ENCODE assay signal across 11 mouse cellular contexts in genomic region chrX:109191436-109191835, GRCm38 (mm10). TPM values are rescaled to one million over a fixed set of nuclear protein-coding genes. Genes with fewer than 3 reads are reported as not detected.
DNase-seq lines count a peak whose midpoint lies in the region; ATAC-seq and TF ChIP-seq lines count a peak whose summit lies in the region.
"Had no signal": no experiment of that assay in that cellular context is flagged by ENCODE, and none has a peak within 500 bp of the region (broad histone marks: within the 10 kb centered on the region; RNA-seq: fewer than 3 reads in every experiment).

No protein-coding gene starts in this region.

- H3K27me3 ChIP-seq in heart, embryonic 13.5 days (replicated peaks): no peaks in the 10 kb centered on the region
- H3K27me3 ChIP-seq in liver, embryonic 15.5 days: no peaks in the 10 kb centered on the region
- H3K27me3 ChIP-seq: limb, embryonic 12.5 days had no signal

- 40% methylated on average over 4 of the region's 4 CpGs for WGBS in lung, adult 2 months
- WGBS in heart, embryonic 13.5 days: 50% methylated on average over 4 of the region's 4 CpGs
- 24% methylated on average over 4 of the region's 4 CpGs for WGBS in liver, embryonic 15.5 days (ENCODE audit: insufficient replicate concordance)

- no peak for ATAC-seq in heart, embryonic 13.5 days (ENCODE audit: extremely low read depth, insufficient number of reproducible peaks, low FRiP score, low TSS enrichment)
- ATAC-seq in liver, embryonic 15.5 days (ENCODE audit: insufficient read depth): peak; percentile 52; the same call in 1 of the 2 replicates

- no peaks in the 10 kb centered on the region for H3K36me3 ChIP-seq in heart, embryonic 13.5 days
- H3K36me3 ChIP-seq in liver, embryonic 15.5 days (replicated peaks): no peaks in the 10 kb centered on the region
- H3K36me3 ChIP-seq: hindbrain, embryonic 10.5 days; limb, embryonic 12.5 days had no signal

- no peak for TF ChIP-seq POLR2A in lung, adult 2 months (IDR thresholded peaks at IDR 0.05; ENCODE audit: borderline replicate concordance, extremely low read depth, low read depth, low read length)

- TF ChIP-seq CTCF in lung, adult 2 months (IDR thresholded peaks at IDR 0.05; ENCODE audit: insufficient read depth, low read length): no peak

- no peak overlapping the region for H3K4me3 ChIP-seq in lung, adult 2 months (replicated peaks; ENCODE audit: extremely low read depth, low read depth, low read length)
- H3K4me3 ChIP-seq in heart, embryonic 13.5 days: no peak overlapping the region
- H3K4me3 ChIP-seq in liver, embryonic 15.5 days (replicated peaks): no peak overlapping the region
- H3K4me3 ChIP-seq: hindbrain, embryonic 10.5 days; limb, embryonic 12.5 days had no signal

- H3K9me3 ChIP-seq in heart, embryonic 13.5 days: no peaks in the 10 kb centered on the region
- H3K9me3 ChIP-seq in liver, embryonic 15.5 days (replicated peaks): no peaks in the 10 kb centered on the region
- H3K9me3 ChIP-seq: hindbrain, embryonic 10.5 days; limb, embryonic 12.5 days had no signal

- DNase-seq in lung, adult 18-20 months: peak; percentile 26 to 35
- no peak for DNase-seq in lung, adult 2 months
- DNase-seq in skeletal muscle tissue, adult 2 months (ENCODE audit: low read depth, low spot score): peak; percentile 10
- DNase-seq in layer of hippocampus, adult 8-10 months (ENCODE audit: low spot score in 2 of 2): no peak
- no peak for DNase-seq in urinary bladder, postnatal 25 days (ENCODE audit: low spot score)
- no peak for DNase-seq in left cerebral cortex, postnatal 14 days (ENCODE audit: low spot score in 2 of 2)

- no peak overlapping the region for H3K4me2 ChIP-seq in heart, embryonic 13.5 days
- no peak overlapping the region for H3K4me2 ChIP-seq in liver, embryonic 15.5 days
- H3K4me2 ChIP-seq: limb, embryonic 12.5 days had no signal

- intact Hi-C loops in left cerebral cortex, postnatal 14 days (cut with DNase I): no loop called here

- no peaks in the 10 kb centered on the region for H3K4me1 ChIP-seq in lung, adult 2 months (ENCODE audit: control insufficient read depth, insufficient read depth, low read length)
- H3K4me1 ChIP-seq in heart, embryonic 13.5 days: no peaks in the 10 kb centered on the region
- H3K4me1 ChIP-seq in liver, embryonic 15.5 days (replicated peaks): no peaks in the 10 kb centered on the region
- H3K4me1 ChIP-seq: hindbrain, embryonic 10.5 days; limb, embryonic 12.5 days had no signal

- peak overlapping the region; percentile 54 for H3K27ac ChIP-seq in heart, embryonic 13.5 days (replicated peaks)
- H3K27ac ChIP-seq in liver, embryonic 15.5 days (replicated peaks): no peak overlapping the region
- H3K27ac ChIP-seq: hindbrain, embryonic 10.5 days; limb, embryonic 12.5 days had no signal

- no peak overlapping the region for H3K9ac ChIP-seq in heart, embryonic 13.5 days
- H3K9ac ChIP-seq in liver, embryonic 15.5 days: no peak overlapping the region
- H3K9ac ChIP-seq: limb, embryonic 12.5 days had no signal

RNA-seq across cellular contexts. Expression of gene Gm6377, which starts 5.1 kb away (rescaled TPM):
- 0.03 and 0.15 TPM in 2 replicates for polyA plus RNA-seq in lung, adult 2 months (2012; rRNA removed)
- polyA plus RNA-seq in heart, embryonic 13.5 days (2015; fragmentation: Nextera tagmentation; extraction: Ambion mirVana): 0.06 and 0.52 TPM in 2 replicates
- 0.16 and 0.26 TPM in 2 replicates for polyA plus RNA-seq in liver, embryonic 15.5 days (2015; fragmentation: Nextera tagmentation; extraction: Ambion mirVana)
- not detected for total RNA-seq in layer of hippocampus, adult 8-10 months (2022)
- total RNA-seq in left cerebral cortex, postnatal 14 days (2021): not detected
- polyA plus RNA-seq: embryonic facial prominence, embryonic 11.5 days had no signal

Comparison
In these comparisons a context has a peak if more than half of its experiments do, and no peak if none do; other contexts are left out.
1. DNase-seq: peak in lung, adult 18-20 months (2 of 2) and skeletal muscle tissue, adult 2 months (single experiment); none in lung, adult 2 months (single experiment), layer of hippocampus, adult 8-10 months (0 of 2), urinary bladder, postnatal 25 days (single experiment) and left cerebral cortex, postnatal 14 days (0 of 2).